Mouse (Mus musculus) cerebellum, adult 2 months (tissue): Measurements from ENCODE around the gene Csf2ra.

Experiments used
- CTCF ChIP-seq: fragments of 200-500 bp; IDR thresholded peaks from 2 replicates; pipeline ENCODE4 v1.5.1; 2011; ENCODE audit warnings: low read depth, mild to moderate bottlenecking, control low read depth, low read length, moderate library complexity, borderline replicate concordance; ENCODE audit not compliant: insufficient read depth
- POLR2A ChIP-seq: fragments of 200-500 bp; IDR thresholded peaks from 2 replicates; pipeline ENCODE4 v1.6.1; 2011; ENCODE audit warnings: low read length, control low read depth, borderline replicate concordance; ENCODE audit not compliant: insufficient read depth

DNA sequence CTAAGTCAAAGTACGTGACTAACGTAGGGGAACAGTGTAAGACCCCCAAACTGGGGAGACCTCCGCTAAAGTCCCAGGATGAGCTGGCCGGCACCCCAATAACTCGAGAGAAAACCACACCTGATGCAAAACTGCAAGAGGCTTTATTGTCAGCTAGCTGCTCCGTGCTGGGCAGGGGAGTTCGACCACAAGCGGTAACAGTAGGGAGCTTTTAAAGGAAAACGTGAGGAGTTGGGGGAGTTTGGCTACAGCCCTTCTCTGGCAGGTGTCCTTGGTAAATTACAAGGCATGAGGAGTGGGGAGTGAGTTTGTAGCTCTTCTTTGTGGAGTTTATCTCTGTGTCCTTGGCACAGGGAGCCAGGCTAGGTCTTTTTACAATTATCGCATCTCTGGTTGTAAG is 28.4 kb downstream of the Csf2ra start:
- TF ChIP-seq CTCF (no peak), POLR2A (no peak)
